Mouse (Mus musculus) thymus, adult 2 months (tissue): ENCODE data around the gene Sox2.

ENCODE experiments used
- CTCF ChIP-seq: fragments of 200-500 bp; IDR thresholded peaks from 2 replicates; pipeline ENCODE4 v1.5.1; 2012; ENCODE audit warnings: mild to moderate bottlenecking, control low read depth, low read length, moderate library complexity, borderline replicate concordance; ENCODE audit not compliant: control insufficient read depth, poor library complexity, insufficient read depth; ENCODE audit errors: extremely low read depth
- POLR2A ChIP-seq: fragments of 200-500 bp; IDR thresholded peaks from 2 replicates; pipeline ENCODE4 v1.6.1; 2012; ENCODE audit warnings: mild to moderate bottlenecking, low read length, control low read depth, moderate library complexity; ENCODE audit not compliant: control insufficient read depth, poor library complexity, insufficient read depth; ENCODE audit errors: extremely low read depth

GRCm38 (mm10) chr3:34643067-34643466 lies 7.1 kb upstream of the Sox2 start:
- TF ChIP-seq CTCF (no peak), POLR2A (no peak)
